Mouse (Mus musculus): ENCODE results near the gene Mier3.

The Mier3 gene

DNA sequence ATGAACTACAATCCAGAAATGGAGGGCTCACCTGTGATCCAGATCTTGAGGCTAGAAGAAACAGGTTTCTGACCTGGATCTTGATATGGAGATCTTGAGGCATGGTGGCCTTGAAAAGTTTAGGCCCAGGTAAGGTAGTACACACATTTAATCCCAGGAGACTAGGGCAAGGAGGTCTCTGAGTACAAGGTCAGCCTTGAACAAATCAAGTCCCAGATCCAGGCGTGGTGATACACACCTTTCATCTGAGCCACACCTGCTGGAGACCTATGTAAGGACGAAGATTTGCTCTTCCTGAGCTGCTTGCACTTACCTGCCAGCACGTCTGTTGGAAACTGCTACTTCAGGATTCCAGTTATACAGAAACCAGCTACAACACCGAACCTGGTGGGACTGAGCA, at the start of gene Mier3:
Gene Mier3 (plus strand): TSS at position 301 of the 400 bp plus-strand sequence.
- DNase-seq (ENCODE audit: low spot score): no peak

GRCm38 (mm10) chr13:111634163-111635160, 46.3 kb upstream of the Mier3 start:
- no peak for DNase-seq (ENCODE audit: low spot score)

- DNase-seq (ENCODE audit: low spot score): no peak
Measured at GRCm38 (mm10) chr13:111640319-111640718, 40.5 kb upstream of the Mier3 start.

- DNase-seq (ENCODE audit: low spot score): no peak
Measured at GRCm38 (mm10) chr13:111643636-111644035, 37.1 kb upstream of the Mier3 start.

GRCm38 (mm10) chr13:111646204-111646603, 34.6 kb upstream of the Mier3 start:
- no peak for DNase-seq (ENCODE audit: low spot score)

DNA sequence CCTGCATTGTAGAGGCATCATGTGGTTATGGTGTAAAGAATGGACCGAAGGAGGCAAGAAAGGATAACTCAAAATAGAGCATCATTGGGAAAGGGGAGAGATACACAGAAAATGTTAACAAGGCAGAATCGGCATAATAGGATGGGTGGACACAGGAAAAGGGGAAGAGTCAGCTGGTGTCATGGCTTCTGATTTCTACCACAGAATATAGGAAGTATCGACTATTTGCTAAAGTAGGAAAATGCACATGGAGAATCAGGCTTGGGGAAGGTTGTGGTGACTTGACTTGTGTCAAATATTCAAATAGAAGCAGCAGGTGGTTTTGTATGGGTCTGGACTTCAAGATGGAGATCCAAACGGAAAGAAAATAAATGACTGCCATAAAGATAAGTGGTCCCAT, 33.5 kb upstream of the Mier3 start:
- no peak for DNase-seq (ENCODE audit: low spot score)

DNA sequence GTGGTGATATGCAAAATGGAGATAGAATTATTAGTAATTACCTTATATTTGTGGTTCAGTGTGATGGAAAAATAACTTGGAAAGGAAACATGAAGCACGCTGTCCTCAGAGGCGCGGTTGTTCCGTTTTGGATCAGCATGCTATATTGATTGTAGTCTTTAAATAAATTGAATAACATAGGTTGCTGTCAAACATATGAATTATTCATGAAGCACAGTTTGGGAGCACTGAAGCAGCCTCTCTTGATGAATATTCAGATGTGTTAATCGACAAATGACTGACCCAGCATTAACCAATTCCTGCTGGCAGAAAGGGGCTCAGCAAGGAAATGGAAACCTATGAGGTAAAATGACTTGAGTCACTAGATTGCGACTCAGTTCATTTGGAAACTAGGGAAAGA, 29.8 kb upstream of the Mier3 start:
- DNase-seq (ENCODE audit: low spot score): no peak

GRCm38 (mm10) chr13:111655273-111655672, 25.5 kb upstream of the Mier3 start:
- no peak for DNase-seq (ENCODE audit: low spot score)

DNA sequence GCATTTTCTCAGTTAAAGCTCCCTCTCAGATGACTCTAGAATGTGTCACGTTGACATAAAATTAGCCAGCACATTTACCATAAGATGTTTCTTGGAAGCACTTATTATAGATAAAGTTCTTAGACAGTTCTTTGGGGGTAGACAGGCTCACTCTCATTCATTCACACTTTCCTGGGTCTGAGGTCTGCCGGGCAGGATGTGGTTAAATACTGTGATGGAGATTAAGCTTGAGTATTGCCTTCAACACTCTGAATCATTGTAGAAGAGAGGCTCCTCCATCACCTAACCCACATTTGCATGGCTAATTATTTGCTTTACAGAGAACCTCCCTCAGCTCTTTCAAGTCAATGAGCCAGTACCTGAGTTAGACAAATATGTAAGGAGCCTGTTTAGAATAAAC, 24.9 kb upstream of the Mier3 start:
- DNase-seq (ENCODE audit: low spot score): no peak

DNA sequence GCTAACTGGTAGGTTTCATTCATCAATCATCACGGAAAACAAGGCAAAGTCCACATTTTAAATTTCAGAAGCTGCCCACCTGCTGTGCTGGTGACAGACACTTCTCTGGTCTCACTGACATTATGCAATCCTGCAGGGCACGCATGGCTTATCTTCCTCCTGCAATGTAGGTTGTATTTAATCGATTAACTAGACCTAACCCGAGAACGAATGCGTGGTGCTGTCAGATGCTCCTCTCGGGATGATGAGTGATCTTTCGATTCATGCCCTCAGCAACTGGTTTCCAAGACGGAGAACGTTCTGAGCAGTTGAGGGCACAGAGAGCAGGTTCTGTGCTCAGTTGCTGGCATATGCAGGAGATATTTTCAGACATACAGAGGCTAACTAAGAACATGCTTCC, 24.5 kb upstream of the Mier3 start:
- DNase-seq (ENCODE audit: low spot score): peak; percentile 77

- DNase-seq (ENCODE audit: low spot score): peak; percentile 79
Measured at GRCm38 (mm10) chr13:111656769-111657168, 24.0 kb upstream of the Mier3 start.

- no peak for DNase-seq (ENCODE audit: low spot score)
Measured at GRCm38 (mm10) chr13:111658501-111659280, 22.1 kb upstream of the Mier3 start.

GRCm38 (mm10) chr13:111659430-111659829, 21.3 kb upstream of the Mier3 start:
- no peak for DNase-seq (ENCODE audit: low spot score)

- DNase-seq (ENCODE audit: low spot score): no peak
Measured at GRCm38 (mm10) chr13:111660072-111660471, 20.7 kb upstream of the Mier3 start.

- DNase-seq (ENCODE audit: low spot score): no peak
Measured at GRCm38 (mm10) chr13:111660556-111660955, 20.2 kb upstream of the Mier3 start.

DNA sequence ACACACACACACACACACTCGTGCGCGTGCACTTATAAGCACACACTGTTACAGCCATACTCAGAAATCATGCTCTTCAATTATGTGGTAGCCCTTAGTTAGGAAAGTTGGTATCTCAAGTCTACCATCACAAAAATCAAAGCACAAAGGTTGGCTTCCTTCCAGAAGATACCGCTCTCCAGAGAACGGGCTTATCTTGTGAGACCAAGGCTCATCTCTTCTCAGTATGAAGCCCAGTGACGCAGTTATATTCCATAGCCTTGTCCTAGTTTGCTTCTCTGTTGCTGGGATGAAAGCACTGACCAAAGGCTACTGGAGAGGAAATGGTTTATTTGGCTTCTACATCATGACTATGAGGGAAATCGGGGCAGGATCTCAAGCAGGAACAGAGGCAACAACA, 12.8 kb upstream of the Mier3 start:
- no peak for DNase-seq (ENCODE audit: low spot score)

- DNase-seq (ENCODE audit: low spot score): no peak
Measured at GRCm38 (mm10) chr13:111676841-111677240, 3.9 kb upstream of the Mier3 start.

DNA sequence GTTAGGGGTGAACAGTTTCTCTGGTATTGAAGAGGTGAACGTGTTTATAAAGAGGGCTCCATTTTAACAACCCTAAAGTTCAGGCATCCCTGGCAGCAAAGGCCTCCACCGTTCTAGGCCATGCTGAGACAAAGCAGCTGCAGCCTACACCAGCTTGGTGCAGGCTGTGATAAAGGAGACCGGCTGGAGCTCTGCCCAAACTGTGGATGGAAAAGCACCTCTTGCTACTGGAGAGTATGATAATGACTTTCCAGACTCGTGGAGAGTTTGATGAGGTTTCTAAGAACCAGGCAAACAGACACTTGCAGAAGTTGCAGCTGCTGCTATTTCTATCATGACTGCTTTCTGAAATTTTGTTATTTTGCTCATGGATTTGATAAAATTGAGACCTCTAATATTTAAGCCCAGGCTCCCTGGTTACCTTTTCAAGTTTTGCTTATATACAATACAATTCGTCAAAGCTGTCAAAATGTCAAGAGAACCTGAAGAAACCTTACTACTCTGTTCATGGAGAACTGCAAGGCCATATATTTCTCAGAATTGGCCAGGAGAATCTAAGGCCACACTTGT, 3.4 kb downstream of the Mier3 start:
- DNase-seq (ENCODE audit: low spot score): peak; percentile 66

DNA sequence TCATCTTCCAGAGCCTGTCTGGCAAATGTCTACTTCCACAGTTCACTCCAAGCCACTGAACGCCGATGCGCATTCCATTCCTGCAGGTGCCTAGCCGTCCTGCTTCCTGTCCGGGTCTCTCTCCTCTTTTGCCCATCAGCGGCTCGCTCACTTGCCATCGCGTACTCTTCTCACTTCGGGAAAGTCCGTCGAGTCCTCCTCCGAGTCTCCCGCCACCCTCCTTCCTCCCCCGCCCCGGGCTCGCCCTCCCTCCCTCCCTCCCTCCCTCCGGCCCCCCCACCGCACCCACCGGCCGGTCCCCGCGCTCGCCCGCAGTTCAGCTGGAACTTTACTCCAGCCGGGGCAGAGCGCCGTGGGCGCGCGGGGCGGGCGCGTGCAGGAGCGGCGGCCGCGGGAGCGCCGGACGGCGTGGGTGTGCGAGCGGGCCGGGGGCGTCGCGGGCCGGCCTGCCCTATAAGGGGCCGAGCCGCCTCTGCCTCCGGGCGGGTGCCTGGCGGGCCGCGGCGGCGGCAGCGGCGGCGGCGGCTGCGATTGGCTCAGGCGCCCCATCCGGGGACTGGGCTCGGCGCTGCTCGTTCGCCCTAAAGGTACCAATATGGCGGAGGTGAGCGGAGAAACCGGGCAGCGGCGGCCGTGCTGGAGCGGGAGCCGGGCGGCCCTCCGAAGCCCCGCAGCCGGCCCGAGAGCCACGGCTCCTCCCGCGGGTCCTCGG, 5.1 kb downstream of the Mier3 start:
- DNase-seq (ENCODE audit: low spot score): peak; percentile 63

DNA sequence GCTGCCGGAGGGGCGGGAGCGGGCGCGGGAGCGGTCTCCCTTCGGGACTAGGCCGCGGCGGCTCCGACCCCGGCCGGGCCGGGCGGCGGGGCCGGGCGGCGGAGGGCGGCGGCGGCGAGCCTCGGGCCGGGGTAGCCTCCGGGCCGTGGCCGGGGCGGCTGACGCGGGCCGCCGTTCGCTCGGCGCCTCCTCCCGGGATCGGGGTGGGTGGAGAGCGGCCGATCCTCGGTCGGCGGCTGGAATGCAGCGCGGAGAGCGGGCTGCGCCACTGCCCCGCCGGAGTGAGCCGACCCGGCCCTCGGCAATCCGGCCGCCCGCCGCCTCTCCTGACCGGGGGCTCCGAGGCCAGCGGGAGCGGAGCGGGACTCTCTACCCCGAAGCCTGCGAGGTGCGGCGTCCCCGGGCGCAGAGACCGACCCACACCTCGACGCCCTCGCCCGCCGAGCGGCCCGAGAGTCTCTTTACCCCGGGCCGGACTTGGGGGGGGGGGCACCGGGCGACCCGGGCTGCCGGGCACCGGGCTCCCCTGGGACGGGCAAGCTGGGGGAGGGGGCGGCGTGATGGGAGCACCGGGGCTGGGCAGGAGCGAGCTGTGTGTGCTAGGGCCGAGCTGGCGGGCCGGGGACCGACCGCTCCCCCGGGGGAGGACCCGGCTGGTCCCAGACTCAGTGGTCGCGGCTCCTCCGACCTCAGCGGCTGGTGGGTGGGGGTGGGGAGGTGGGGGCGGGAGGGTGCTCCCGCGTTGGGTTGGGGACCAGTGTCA, 5.9 kb downstream of the Mier3 start:
- no peak for DNase-seq (ENCODE audit: low spot score)

DNA sequence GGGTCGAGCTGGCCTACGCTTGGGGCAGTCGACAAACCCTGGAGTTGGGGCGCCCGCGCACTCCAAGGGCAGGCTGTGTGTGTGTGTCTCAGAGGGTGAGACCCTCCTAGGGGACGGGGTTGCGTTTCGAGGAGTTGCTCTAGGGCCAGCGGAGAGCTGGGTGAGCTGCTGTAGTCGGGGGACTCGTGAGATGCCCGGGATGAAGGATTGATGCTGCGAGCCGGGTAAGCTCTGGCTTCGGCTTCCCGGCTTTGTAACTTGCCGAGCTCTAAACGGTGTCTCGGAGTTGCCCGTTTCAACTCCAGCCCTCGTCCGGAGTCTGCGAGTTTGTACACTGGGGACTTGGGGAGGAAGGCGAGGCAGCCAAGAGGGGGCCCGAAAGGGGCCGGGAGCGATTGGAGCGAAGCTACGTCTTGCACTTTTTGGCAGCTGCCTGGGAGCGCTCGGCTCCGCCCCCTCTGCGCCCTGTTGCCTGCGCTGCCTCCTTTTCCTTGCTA, 6.6 kb downstream of the Mier3 start:
- peak; percentile 81 for DNase-seq (ENCODE audit: low spot score)
